10 mouse cellular contexts compared by ENCODE assay signal in the genomic region with DNA sequence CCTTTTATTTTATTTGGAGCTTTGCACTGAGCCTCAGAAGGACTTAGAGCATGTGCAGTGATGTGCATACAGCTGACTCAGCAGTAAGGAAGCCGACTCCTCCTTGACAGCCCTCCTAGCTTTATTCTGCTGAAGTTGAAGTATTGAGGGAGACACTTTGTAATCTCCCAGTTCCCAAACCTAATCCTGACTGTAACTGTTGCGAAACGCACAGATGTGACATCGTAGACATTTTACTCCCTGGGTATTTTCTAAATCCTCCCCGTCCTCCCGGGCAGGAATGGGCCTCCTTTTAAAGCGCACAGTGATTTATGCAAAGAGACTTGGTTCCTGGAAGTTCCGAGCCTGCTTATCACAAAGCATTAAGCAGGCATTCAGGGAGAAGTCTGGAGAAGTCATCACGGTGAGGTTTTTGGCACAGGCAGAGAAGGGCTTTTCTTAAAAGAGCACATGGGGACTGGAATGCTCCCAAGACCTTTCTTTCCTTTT.
DNase-seq lines count a peak whose midpoint lies in the region; ATAC-seq lines count a peak whose summit lies in the region.
"Had no signal": no experiment of that assay in that cellular context is flagged by ENCODE, and none has a peak within 500 bp of the region (broad histone marks: within the 10 kb centered on the region; RNA-seq: fewer than 3 reads in every experiment).

No protein-coding gene starts in this region.

- H3K4me3 ChIP-seq in hindbrain, embryonic 13.5 days = no peak overlapping the region

- H3K4me2 ChIP-seq in hindbrain, embryonic 13.5 days = no peak overlapping the region

- H3K9ac ChIP-seq in hindbrain, embryonic 13.5 days = no peak overlapping the region

- no peak overlapping the region for H3K27ac ChIP-seq in hindbrain, embryonic 13.5 days

- intact Hi-C loops in heart, postnatal 25 days (cut with DNase I) = no loop called here

- no peak for ATAC-seq in hindbrain, embryonic 13.5 days (ENCODE audit: low FRiP score)
- ATAC-seq: CD4-positive, CD25-positive, alpha-beta regulatory T cell, adult 4 months had no signal

- no peaks in the 10 kb centered on the region for H3K27me3 ChIP-seq in hindbrain, embryonic 13.5 days

- peaks cover 3% of the 10 kb centered on the region; the same call in 1 of the 2 replicates for H3K4me1 ChIP-seq in hindbrain, embryonic 13.5 days (replicated peaks)

- peak; percentile 12 for DNase-seq in gastrocnemius, adult 18-20 months (ENCODE audit: low spot score)
- no peak for DNase-seq in gastrocnemius, postnatal 25 days
- peak; percentile 33 for DNase-seq in urinary bladder, postnatal 14 days (ENCODE audit: low spot score)
- DNase-seq in urinary bladder, postnatal 25 days (ENCODE audit: low spot score) = no peak
- peak; percentile 10 for DNase-seq in heart, postnatal 25 days (ENCODE audit: low spot score)
- no peak for DNase-seq in natural killer cell, adult 2 months (ENCODE audit: low spot score in 2 of 2)
- no peak for DNase-seq in adrenal gland, postnatal 36 days
- DNase-seq: adrenal gland, adult 8-10 months had no signal

- H3K36me3 ChIP-seq in hindbrain, embryonic 13.5 days = no peaks in the 10 kb centered on the region

- 56% methylated on average over 9 of the region's 9 CpGs for WGBS in hindbrain, embryonic 13.5 days

- H3K9me3 ChIP-seq in hindbrain, embryonic 13.5 days = peaks cover 4% of the 10 kb centered on the region; the same call in 1 of the 2 replicates

Comparison
In these comparisons a context has a peak if more than half of its experiments do, and no peak if none do; other contexts are left out.
1. DNase-seq: peak in gastrocnemius, adult 18-20 months (single experiment), urinary bladder, postnatal 14 days (single experiment) and heart, postnatal 25 days (single experiment); none in gastrocnemius, postnatal 25 days (single experiment), urinary bladder, postnatal 25 days (single experiment), natural killer cell, adult 2 months (0 of 2) and adrenal gland, postnatal 36 days (0 of 2).